ENCODE assay signal across 8 mouse cellular contexts in the genomic region with DNA sequence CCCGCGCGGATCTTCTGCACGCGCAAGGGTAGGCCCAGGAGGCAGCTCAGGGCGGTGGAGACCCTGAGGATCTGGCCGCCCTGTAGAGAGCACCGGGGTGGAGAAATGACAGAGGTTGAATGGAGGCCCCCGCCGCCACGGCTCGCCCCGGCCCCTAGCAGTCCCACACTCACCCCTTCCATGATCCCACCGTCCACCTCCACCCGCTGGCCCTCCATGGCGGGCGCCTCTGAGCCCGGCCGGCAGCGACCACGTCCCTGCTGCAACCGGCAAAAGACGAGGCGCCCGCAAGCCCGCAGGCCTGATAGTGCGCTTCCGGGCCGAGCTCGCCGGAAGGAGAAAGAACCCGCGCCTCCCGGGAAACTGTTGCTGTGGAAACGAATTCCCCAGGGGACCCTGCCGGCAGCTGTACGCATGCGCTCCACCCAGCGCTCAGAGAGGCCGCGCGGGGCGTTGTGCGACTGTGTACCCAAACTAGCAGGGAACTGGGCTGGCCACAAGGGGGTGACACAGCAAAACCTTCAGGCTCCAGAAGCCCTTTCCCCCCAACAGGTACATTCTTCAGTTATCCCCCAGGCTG. TPM values are rescaled to one million over a fixed set of nuclear protein-coding genes. Genes with fewer than 3 reads are reported as not detected.
DNase-seq lines count a peak whose midpoint lies in the region; ATAC-seq and TF ChIP-seq lines count a peak whose summit lies in the region.

A gene (minus strand): TSS at position 437 of the 580 bp plus-strand sequence.

- H3K9ac ChIP-seq in CH12.LX (ENCODE audit: insufficient read depth, low read depth), result peak within 1 kb of the TSS; percentile 91
- peak within 1 kb of the TSS; percentile 98 for H3K9ac ChIP-seq in forebrain, embryonic 12.5 days
- H3K9ac ChIP-seq in heart, postnatal 0 days (replicated peaks; ENCODE audit: low read depth, low read length), result peak within 1 kb of the TSS; percentile 87
- H3K9ac ChIP-seq in liver, embryonic 16.5 days (ENCODE audit: low read depth, low read length), result peak within 1 kb of the TSS; percentile 76
- H3K9ac ChIP-seq in neural tube, embryonic 13.5 days, result peak within 1 kb of the TSS; percentile 99

- peak; percentile 89 for TF ChIP-seq POLR2A in CH12.LX (IDR thresholded peaks at IDR 0.05; ENCODE audit: low read depth, low read length)
- peak; percentile 79 for TF ChIP-seq POLR2A in testis, adult 2 months (IDR thresholded peaks at IDR 0.05; ENCODE audit: control insufficient read depth, low read depth, low read length)

- peak; percentile 74 for TF ChIP-seq RAD21 in CH12.LX (IDR thresholded peaks at IDR 0.05; ENCODE audit: low read depth, low read length)

- H3K79me2 ChIP-seq in CH12.LX (replicated peaks; ENCODE audit: control insufficient read depth, extremely low read depth, insufficient read depth, poor library complexity, severe bottlenecking), result peaks cover 27% of the 10 kb centered on the region

- H3K36me3 ChIP-seq in CH12.LX (replicated peaks in 1 of 2; ENCODE audit: control insufficient read depth in 1 of 2, insufficient read depth in 1 of 2, low read length in 1 of 2), result peaks cover 19 to 33% of the 10 kb centered on the region in 2 experiments
- H3K36me3 ChIP-seq in forebrain, embryonic 12.5 days (replicated peaks), result peaks cover 30% of the 10 kb centered on the region
- H3K36me3 ChIP-seq in heart, postnatal 0 days (replicated peaks; ENCODE audit: control insufficient read depth, insufficient read depth, low read length), result peaks cover 27% of the 10 kb centered on the region
- peaks cover 11% of the 10 kb centered on the region; the same call in 1 of the 2 replicates for H3K36me3 ChIP-seq in liver, embryonic 16.5 days (ENCODE audit: control insufficient read depth, insufficient read depth)
- H3K36me3 ChIP-seq in neural tube, embryonic 13.5 days, result peaks cover 35% of the 10 kb centered on the region
- 0 out of 2 replicates have a peak, but pooled peaks cover 1% of the 10 kb centered on the region for H3K36me3 ChIP-seq in testis, adult 2 months (ENCODE audit: control insufficient read depth, insufficient read depth, low read length)

- dilution Hi-C loops in CH12.LX (cut with MboI; ENCODE audit: extremely low pct_ligation_motif_present, extremely low pct_unique_long_range_greater_than_20kb, low sequenced_read_pairs), result no loop called here

- H3K4me1 ChIP-seq in CH12.LX (ENCODE audit: control insufficient read depth in 1 of 2, insufficient read depth in 2 of 2), result peaks cover 7 to 41% of the 10 kb centered on the region in 2 experiments
- H3K4me1 ChIP-seq in forebrain, embryonic 12.5 days, result peaks cover 18% of the 10 kb centered on the region
- 0 out of 2 replicates have a peak, but pooled peaks cover 4% of the 10 kb centered on the region for H3K4me1 ChIP-seq in heart, postnatal 0 days (ENCODE audit: control insufficient read depth, insufficient read depth)
- H3K4me1 ChIP-seq in liver, embryonic 16.5 days (ENCODE audit: control insufficient read depth, low read depth, low read length), result peaks cover 18% of the 10 kb centered on the region
- peaks cover 23% of the 10 kb centered on the region for H3K4me1 ChIP-seq in neural tube, embryonic 13.5 days (replicated peaks)
- H3K4me1 ChIP-seq in testis, adult 2 months (ENCODE audit: control insufficient read depth, insufficient read depth, low read length), result peaks cover 2% of the 10 kb centered on the region

- H3K27me3 ChIP-seq in CH12.LX (replicated peaks), result no peaks in the 10 kb centered on the region
- 0 out of 2 replicates have a peak, but pooled peaks cover 3% of the 10 kb centered on the region for H3K27me3 ChIP-seq in forebrain, embryonic 12.5 days
- no peaks in the 10 kb centered on the region for H3K27me3 ChIP-seq in heart, postnatal 0 days (ENCODE audit: control insufficient read depth, insufficient read depth, low read length)
- H3K27me3 ChIP-seq in liver, embryonic 16.5 days (ENCODE audit: control insufficient read depth, insufficient read depth, low read depth, low read length), result no peaks in the 10 kb centered on the region
- no peaks in the 10 kb centered on the region for H3K27me3 ChIP-seq in neural tube, embryonic 13.5 days
- H3K27me3 ChIP-seq in testis, adult 2 months (ENCODE audit: control insufficient read depth, insufficient read depth, low read length), result no peaks in the 10 kb centered on the region

- no peak for TF ChIP-seq EP300 in CH12.LX (IDR thresholded peaks at IDR 0.05; ENCODE audit: low read length)
- no peak for TF ChIP-seq EP300 in heart, postnatal 0 days (IDR thresholded peaks at IDR 0.05; ENCODE audit: low read depth)

- TF ChIP-seq CTCF in CH12.LX (conservative IDR thresholded peaks at IDR 0.05 in 1 of 2, IDR thresholded peaks at IDR 0.05 in 1 of 2; ENCODE audit: low read depth in 2 of 2, low read length in 2 of 2), result peak; percentile 65 to 97
- peak; percentile 96 for TF ChIP-seq CTCF in heart, postnatal 0 days (IDR thresholded peaks at IDR 0.05; ENCODE audit: low read depth)
- peak; percentile 76; the same call in 1 of the 2 replicates for TF ChIP-seq CTCF in testis, adult 2 months (IDR thresholded peaks at IDR 0.05; ENCODE audit: control insufficient read depth, insufficient read depth, insufficient replicate concordance, low read depth, low read length)

- WGBS in forebrain, embryonic 12.5 days, result under 1% methylated on average over 36 of the region's 44 CpGs
- 0% methylated on average over 43 of the region's 44 CpGs for WGBS in heart, postnatal 0 days
- WGBS in liver, embryonic 16.5 days (ENCODE audit: insufficient replicate concordance), result 0% methylated on average over 42 of the region's 44 CpGs
- WGBS in neural tube, embryonic 13.5 days, result under 1% methylated on average over 44 of the region's 44 CpGs

- in situ Hi-C loops in CH12.LX (cut with MboI; ENCODE audit: low pct_ligation_motif_present, low pct_unique_long_range_greater_than_20kb, low sequenced_read_pairs), result loop anchor here (25.0 kb wide), 1 partner anchor 229 kb away; no protein-coding TSS in a partner anchor

- peak within 1 kb of the TSS; percentile 7; the same call in 1 of the 2 replicates for H3K27ac ChIP-seq in CH12.LX (ENCODE audit: insufficient read depth, low read depth)
- H3K27ac ChIP-seq in forebrain, embryonic 12.5 days, result peak within 1 kb of the TSS; percentile 74
- H3K27ac ChIP-seq in heart, postnatal 0 days (ENCODE audit: low read depth), result peak within 1 kb of the TSS; percentile 66
- H3K27ac ChIP-seq in liver, embryonic 16.5 days (ENCODE audit: low read length), result peak within 1 kb of the TSS; percentile 41; the same call in 1 of the 2 replicates
- peak within 1 kb of the TSS; percentile 84 for H3K27ac ChIP-seq in neural tube, embryonic 13.5 days (replicated peaks)
- peak within 1 kb of the TSS; percentile 80 for H3K27ac ChIP-seq in testis, adult 2 months (ENCODE audit: control insufficient read depth, insufficient read depth, low read depth, low read length)

- DNase-seq in CH12.LX (ENCODE audit: extremely low read depth), result peak; percentile 97
- peak; percentile 95 for DNase-seq in c-Kit-positive CD71-positive TER-119-negative erythroid progenitor cells, embryonic 14.5 days (ENCODE audit: low read depth)
- peak; percentile 97 for DNase-seq in heart, postnatal 0 days (ENCODE audit: low spot score)
- DNase-seq in kidney, postnatal 4 days, result peak; percentile 99

- H3K4me3 ChIP-seq in CH12.LX (replicated peaks in 1 of 3; ENCODE audit: low read depth in 2 of 3, low read length in 2 of 3, poor library complexity in 1 of 3), result peak within 1 kb of the TSS; percentile 80 to 88 (median 87)
- H3K4me3 ChIP-seq in forebrain, embryonic 12.5 days (replicated peaks), result peak within 1 kb of the TSS; percentile 81
- H3K4me3 ChIP-seq in heart, postnatal 0 days (ENCODE audit: low read depth, low read length), result peak within 1 kb of the TSS; percentile 95
- H3K4me3 ChIP-seq in liver, embryonic 16.5 days (ENCODE audit: low read depth, low read length), result peak within 1 kb of the TSS; percentile 76
- H3K4me3 ChIP-seq in neural tube, embryonic 13.5 days, result peak within 1 kb of the TSS; percentile 97
- peak within 1 kb of the TSS; percentile 97 for H3K4me3 ChIP-seq in testis, adult 2 months (ENCODE audit: control insufficient read depth, low read depth, low read length)

- H3K4me2 ChIP-seq in CH12.LX (ENCODE audit: insufficient read depth, low read depth, poor library complexity, severe bottlenecking), result peak within 1 kb of the TSS; percentile 94
- H3K4me2 ChIP-seq in forebrain, embryonic 12.5 days, result peak within 1 kb of the TSS; percentile 88
- peak within 1 kb of the TSS; percentile 96 for H3K4me2 ChIP-seq in heart, postnatal 0 days (ENCODE audit: low read depth, low read length)
- peak within 1 kb of the TSS; percentile 89 for H3K4me2 ChIP-seq in liver, embryonic 16.5 days (ENCODE audit: low read depth, low read length)
- H3K4me2 ChIP-seq in neural tube, embryonic 13.5 days, result peak within 1 kb of the TSS; percentile 85

- no peaks in the 10 kb centered on the region for H3K9me3 ChIP-seq in CH12.LX (replicated peaks; ENCODE audit: low read length)
- no peaks in the 10 kb centered on the region for H3K9me3 ChIP-seq in forebrain, embryonic 12.5 days
- no peaks in the 10 kb centered on the region for H3K9me3 ChIP-seq in heart, postnatal 0 days (replicated peaks; ENCODE audit: control insufficient read depth, low read length)
- no peaks in the 10 kb centered on the region for H3K9me3 ChIP-seq in liver, embryonic 16.5 days (replicated peaks; ENCODE audit: control insufficient read depth, low read length)
- H3K9me3 ChIP-seq in neural tube, embryonic 13.5 days, result no peaks in the 10 kb centered on the region

- ATAC-seq in forebrain, embryonic 12.5 days (ENCODE audit: low FRiP score), result peak; percentile 94
- ATAC-seq in heart, postnatal 0 days (ENCODE audit: insufficient read depth, low read depth), result peak; percentile 92
- ATAC-seq in liver, embryonic 16.5 days (ENCODE audit: low read depth), result peak; percentile 92
- peak; percentile 91 for ATAC-seq in neural tube, embryonic 13.5 days (ENCODE audit: low read depth)

TF ChIP-seq in CH12.LX, 34 proteins besides CTCF, POLR2A, EP300 and RAD21 (continues in another document):
- peak; percentile 86 for TF ChIP-seq NELFE (IDR thresholded peaks at IDR 0.05; ENCODE audit: low read depth, low read length)
- TF ChIP-seq MEF2A (IDR thresholded peaks at IDR 0.05; ENCODE audit: borderline replicate concordance, low read depth, low read length), result peak; percentile 60; the same call in 1 of the 2 replicates
- no peak for TF ChIP-seq JUND (conservative IDR thresholded peaks at IDR 0.05; ENCODE audit: low read depth, low read length)

RNA-seq across cellular contexts. Expression of the gene that starts here (rescaled TPM):
- total RNA-seq in CH12.LX (2012; rRNA removed) (57.8 and 67.3 TPM in 2 replicates), CH12.LX (2014; rRNA removed) (72.7 and 80.1 TPM in 2 replicates)
- 75.5 and 91.6 TPM in 2 replicates for polyA plus RNA-seq in CH12.LX (2012; ENCODE audit: insufficient read length, low read depth)
- polyA plus RNA-seq in forebrain, embryonic 12.5 days (2016; fragmentation: Nextera tagmentation; extraction: Ambion mirVana), result 108 TPM in 2 replicates
- total RNA-seq in heart, postnatal 0 days (2014; rRNA removed; ENCODE audit: low replicate concordance), result 31.3 and 58.1 TPM in 2 replicates
- polyA plus RNA-seq in heart, postnatal 0 days (2015; fragmentation: Nextera tagmentation; extraction: Ambion mirVana), result 50.4 and 51.3 TPM in 2 replicates
- polyA plus RNA-seq in liver, embryonic 16.5 days (2015; fragmentation: Nextera tagmentation; extraction: Ambion mirVana), result 19.9 and 20.9 TPM in 2 replicates
- polyA plus RNA-seq in neural tube, embryonic 13.5 days (2015; fragmentation: Nextera tagmentation; extraction: Ambion mirVana), result 118 and 122 TPM in 2 replicates
- polyA plus RNA-seq in testis, adult 2 months (2012; rRNA removed), result 98.8 and 100 TPM in 2 replicates

Comparison
In these comparisons a context has a peak if more than half of its experiments do, and no peak if none do; other contexts are left out.
1. Peak in every context shown above with its lines: DNase-seq, ATAC-seq, H3K4me3 ChIP-seq and H3K27ac ChIP-seq.
2. H3K27ac ChIP-seq: peak in every context shown above with its lines; median percentile 84 in neural tube, embryonic 13.5 days; 80 in testis, adult 2 months; 74 in forebrain, embryonic 12.5 days; 66 in heart, postnatal 0 days; 41 in liver, embryonic 16.5 days; 7 in CH12.LX.